Mouse (Mus musculus) kidney, postnatal 0 days (tissue): ENCODE results near the gene Cars2. TPM values are rescaled to one million over a fixed set of nuclear protein-coding genes. Genes with fewer than 3 reads are reported as not detected.
A peak's percentile ranks its signal among the peaks of the same experiment; 100 is the strongest.

Source experiments
- ATAC-seq: fragments of 200-750 bp; cut with Nextera tagmentation; replicated peaks from 2 replicates; pipeline ENCODE4 v1.8.0; 2017; ENCODE audit warnings: low read depth, moderate number of reproducible peaks, moderate TSS enrichment, moderate library complexity; ENCODE audit not compliant: low FRiP score
- DNase-seq: peaks from one replicate; pipeline ENCODE4 v3.0.0-alpha.2; 2016; ENCODE audit warnings: low spot score
- H3K27ac ChIP-seq: fragments of 300-500 bp; sonication (generic); 2 replicates; pipeline ENCODE4 v1.5.1; 2014; ENCODE audit warnings: mild to moderate bottlenecking
- H3K27me3 ChIP-seq: fragments of 300-500 bp; sonication (generic); 2 replicates; pipeline ENCODE4 v1.6.1; 2014; ENCODE audit warnings: low read length, mixed read lengths; ENCODE audit not compliant: insufficient read depth
- H3K36me3 ChIP-seq: fragments of 300-500 bp; sonication (generic); 2 replicates; pipeline ENCODE4 v1.6.1; 2014; ENCODE audit warnings: low read length, mixed read lengths; ENCODE audit not compliant: insufficient read depth
- H3K4me1 ChIP-seq: fragments of 300-500 bp; sonication (generic); replicated peaks from 2 replicates; pipeline ENCODE4 v1.6.1; 2014; ENCODE audit warnings: antibody characterized with exemption, low read length, mixed read lengths; ENCODE audit not compliant: insufficient read depth
- H3K4me2 ChIP-seq: fragments of 300-500 bp; sonication (generic); 2 replicates; pipeline ENCODE4 v1.6.1; 2014; ENCODE audit warnings: mild to moderate bottlenecking, low read length, moderate library complexity, mixed read lengths
- H3K4me3 ChIP-seq: fragments of 300-500 bp; sonication (generic); replicated peaks from 2 replicates; pipeline ENCODE4 v1.5.1; 2014; ENCODE audit warnings: low read depth, low read length
- H3K9ac ChIP-seq: fragments of 300-500 bp; sonication (generic); 2 replicates; pipeline ENCODE4 v1.6.1; 2014; ENCODE audit warnings: low read depth, low read length
- H3K9me3 ChIP-seq: fragments of 300-500 bp; sonication (generic); replicated peaks from 2 replicates; pipeline ENCODE4 v1.6.1; 2016; ENCODE audit warnings: low read length, inconsistent platforms, mixed read lengths
- CTCF ChIP-seq: IDR thresholded peaks from 2 replicates; pipeline ENCODE4 v1.5.1; 2016; ENCODE audit warnings: antibody characterized with exemption, low read depth, mild to moderate bottlenecking, moderate library complexity
- WGBS: fragments of 180-500 bp; shearing (Covaris S2); extraction: QIAGEN DNeasy Blood & Tissue Kit; methylation state at CpG from one replicate; pipeline ENCODE4 v1.1.7; 2014; 5-methylcytosine and 5-hydroxymethylcytosine counted together
- polyA plus RNA-seq: library from polyadenylated mRNA; unstranded; fragments of >200 nt; fragmentation: Nextera tagmentation; extraction: Ambion mirVana; gene quantifications from 2 replicates; pipeline ENCODE4 v1.2.1, GENCODE M21; 2015

The Cars2 gene
- polyA plus RNA-seq: 16.7 and 17.0 TPM in 2 replicates

DNA sequence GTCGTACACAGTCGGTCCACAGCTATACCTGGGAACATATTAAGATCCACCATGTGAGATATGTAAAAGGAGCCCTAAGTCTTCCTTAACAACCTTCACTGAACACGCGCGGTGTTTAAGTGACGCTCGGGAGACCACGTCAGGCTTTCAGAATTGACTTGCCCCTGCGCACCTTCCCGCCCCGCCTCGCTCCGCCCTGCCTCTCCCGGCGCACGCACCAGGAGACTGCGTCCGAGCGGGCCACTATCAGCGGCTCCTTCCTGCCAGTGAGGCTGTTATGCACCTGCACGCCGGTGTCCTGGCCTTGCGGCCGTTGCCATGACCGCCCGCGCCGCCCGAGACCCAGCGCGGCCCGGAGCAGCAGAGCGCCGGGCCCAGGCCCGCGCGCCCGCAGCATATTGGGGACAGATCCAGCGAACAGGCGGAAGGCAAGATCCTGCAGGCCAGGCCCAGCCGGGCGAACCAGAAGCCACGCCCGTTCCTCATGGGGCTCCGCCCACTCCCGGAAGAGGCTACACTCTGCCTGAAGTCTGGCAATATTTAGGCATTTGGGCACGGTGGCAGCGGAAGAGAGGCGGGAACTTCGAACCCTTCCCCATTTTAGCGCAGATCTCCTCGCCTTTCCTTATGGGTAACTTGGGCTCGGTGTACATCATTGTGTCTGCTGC lies at the start of gene Cars2:
Gene Cars2 (minus strand): TSS at position 503 of the 668 bp plus-strand sequence.
- Histone ChIP-seq H3K4me1 (peaks cover 10% of the 10 kb centered on the region; the same call in 1 of the 2 replicates), H3K9me3 (no peaks in the 10 kb centered on the region), H3K4me2 (peak within 1 kb of the TSS; percentile 59), H3K36me3 (0 out of 2 replicates have a peak, but pooled peaks cover 3% of the 10 kb centered on the region), H3K27me3 (no peaks in the 10 kb centered on the region), H3K9ac (peak within 1 kb of the TSS; percentile 62), H3K27ac (peak within 1 kb of the TSS; percentile 80), H3K4me3 (peak within 1 kb of the TSS; percentile 52)
- DNase-seq: peak; percentile 90
- no peak for TF ChIP-seq CTCF
- peak; percentile 68 for ATAC-seq
- WGBS: under 1% methylated on average over 53 of the region's 53 CpGs

- no peak for TF ChIP-seq CTCF
- no peaks in the 10 kb centered on the region for H3K9me3 ChIP-seq
- no peak overlapping the region for H3K4me3 ChIP-seq
- H3K9ac ChIP-seq: no peak overlapping the region
- no peak for ATAC-seq
- no peaks in the 10 kb centered on the region for H3K4me1 ChIP-seq
- H3K27ac ChIP-seq: no peak overlapping the region
- H3K36me3 ChIP-seq: no peaks in the 10 kb centered on the region
- no peaks in the 10 kb centered on the region for H3K27me3 ChIP-seq
- WGBS: 57% methylated on average over 12 of the region's 12 CpGs
- H3K4me2 ChIP-seq: no peak overlapping the region
- peak; percentile 38 for DNase-seq
These were observed 42.8 kb upstream of the Cars2 start for GRCm38 (mm10) chr8:11593222-11593884.

- no peak for TF ChIP-seq CTCF
These were observed 41.7 kb upstream of the Cars2 start for GRCm38 (mm10) chr8:11592296-11592695.

DNA sequence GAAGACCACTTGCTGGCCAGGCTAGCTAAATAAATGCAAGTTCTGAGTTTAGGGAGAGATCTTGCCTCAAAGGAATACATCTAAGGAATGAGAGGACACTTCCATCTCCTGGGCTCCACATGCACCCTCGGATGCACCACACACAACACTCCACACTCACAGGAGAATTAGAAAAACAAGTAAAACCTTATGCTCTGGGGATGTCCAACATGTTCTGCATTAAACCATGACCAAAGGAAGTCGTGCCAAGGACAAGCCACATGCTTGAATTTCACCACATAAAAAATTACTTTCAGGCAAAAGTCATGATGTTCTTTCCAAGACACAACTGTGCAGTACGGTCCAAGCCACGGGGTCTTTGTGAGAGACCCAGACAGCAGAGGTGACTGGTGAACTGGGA lies 41.3 kb upstream of the Cars2 start:
- H3K4me3 ChIP-seq: no peak overlapping the region
- TF ChIP-seq CTCF: no peak
- H3K9me3 ChIP-seq: no peaks in the 10 kb centered on the region
- H3K9ac ChIP-seq: no peak overlapping the region
- no peak for ATAC-seq
- H3K36me3 ChIP-seq: no peaks in the 10 kb centered on the region
- DNase-seq: no peak
- H3K4me1 ChIP-seq: no peaks in the 10 kb centered on the region
- no peak overlapping the region for H3K4me2 ChIP-seq
- no peaks in the 10 kb centered on the region for H3K27me3 ChIP-seq
- H3K27ac ChIP-seq: no peak overlapping the region
- 82% methylated on average over 4 of the region's 4 CpGs for whole genome bisulfite sequencing

More at GRCm38 (mm10) chr8:11592296-11592695, 41.7 kb upstream of the Cars2 start:
- Histone ChIP-seq H3K4me1 (no peaks in the 10 kb centered on the region), H3K9me3 (no peaks in the 10 kb centered on the region), H3K4me2 (no peak overlapping the region), H3K9ac (no peak overlapping the region), H3K27me3 (no peaks in the 10 kb centered on the region), H3K4me3 (no peak overlapping the region), H3K36me3 (no peaks in the 10 kb centered on the region), H3K27ac (no peak overlapping the region)
- WGBS: 47% methylated on average over 13 of the region's 13 CpGs
- no peak for DNase-seq
- no peak for ATAC-seq

DNA sequence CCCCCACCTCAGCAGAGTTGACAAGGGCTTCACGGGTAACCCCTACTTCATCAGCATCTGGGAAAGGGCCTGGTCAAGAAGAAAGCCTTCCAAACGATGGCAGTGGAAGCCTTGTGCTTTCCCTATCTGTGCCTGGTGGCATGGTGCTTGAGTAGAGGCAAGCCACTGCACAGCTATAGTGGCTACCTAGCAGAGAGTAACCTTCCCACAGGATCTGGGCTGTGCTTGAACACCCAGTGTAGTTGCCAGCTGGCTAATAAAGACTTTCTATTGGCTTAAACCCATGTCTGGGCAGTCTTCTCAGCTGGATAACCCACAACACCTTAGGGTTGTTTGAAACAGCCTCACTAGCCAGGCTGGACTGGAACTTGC lies 35.8 kb upstream of the Cars2 start:
- Histone ChIP-seq H3K36me3 (no peaks in the 10 kb centered on the region), H3K4me1 (0 out of 2 replicates have a peak, but pooled peaks cover 4% of the 10 kb centered on the region), H3K4me3 (no peak overlapping the region), H3K27me3 (no peaks in the 10 kb centered on the region), H3K4me2 (no peak overlapping the region), H3K9ac (no peak overlapping the region), H3K9me3 (no peaks in the 10 kb centered on the region), H3K27ac (no peak overlapping the region)
- TF ChIP-seq CTCF: no peak
- ATAC-seq (no peak), DNase-seq (no peak)
- WGBS: 45% methylated on average over 2 of the region's 2 CpGs

GRCm38 (mm10) chr8:11585513-11586373 lies 35.2 kb upstream of the Cars2 start:
- no peak overlapping the region for H3K4me2 ChIP-seq
- no peaks in the 10 kb centered on the region for H3K36me3 ChIP-seq
- ATAC-seq: no peak; the same call in 1 of the 2 replicates
- H3K9ac ChIP-seq: no peak overlapping the region
- 0 out of 2 replicates have a peak, but pooled peaks cover 4% of the 10 kb centered on the region for H3K4me1 ChIP-seq
- DNase-seq: peak; percentile 31
- no peaks in the 10 kb centered on the region for H3K27me3 ChIP-seq
- 61% methylated on average over 21 of the region's 21 CpGs for WGBS
- no peak overlapping the region for H3K4me3 ChIP-seq
- no peaks in the 10 kb centered on the region for H3K9me3 ChIP-seq
- TF ChIP-seq CTCF: no peak
- no peak overlapping the region for H3K27ac ChIP-seq
